Mouse (Mus musculus) forebrain, postnatal 0 days (tissue): Measurements from ENCODE around the gene Eif2b4. TPM values are rescaled to one million over a fixed set of nuclear protein-coding genes. Genes with fewer than 3 reads are reported as not detected.

Source experiments
- ATAC-seq: fragments of 200-750 bp; cut with Nextera tagmentation; 2 replicates; pipeline ENCODE4 v1.8.0; 2017; ENCODE audit warnings: mild to moderate bottlenecking, moderate library complexity
- DNase-seq: peaks from one replicate; pipeline ENCODE4 v3.0.0-alpha.2; 2015
- H3K27ac ChIP-seq: fragments of 300-500 bp; sonication (generic); 2 replicates; pipeline ENCODE4 v1.5.1; 2014; ENCODE audit warnings: low read depth, mild to moderate bottlenecking, antibody characterized with exemption, low read length, moderate library complexity, mixed read lengths
- H3K27me3 ChIP-seq: fragments of 300-500 bp; sonication (generic); 2 replicates; pipeline ENCODE4 v1.6.1; 2014; ENCODE audit warnings: mild to moderate bottlenecking, low read length, mixed read lengths; ENCODE audit not compliant: insufficient read depth
- H3K36me3 ChIP-seq: fragments of 300-500 bp; sonication (generic); 2 replicates; pipeline ENCODE4 v1.6.1; 2014; ENCODE audit warnings: mild to moderate bottlenecking, moderate library complexity; ENCODE audit not compliant: insufficient read depth
- H3K4me1 ChIP-seq: fragments of 300-500 bp; sonication (generic); 2 replicates; pipeline ENCODE4 v1.6.1; 2014; ENCODE audit warnings: antibody characterized with exemption; ENCODE audit not compliant: insufficient read depth
- H3K4me2 ChIP-seq: fragments of 300-500 bp; sonication (generic); 2 replicates; pipeline ENCODE4 v1.6.1; 2014; ENCODE audit warnings: low read depth, mild to moderate bottlenecking, moderate library complexity
- H3K4me3 ChIP-seq: fragments of 300-500 bp; sonication (generic); 2 replicates; pipeline ENCODE4 v1.5.1; 2014; ENCODE audit warnings: low read depth, low read length, mixed read lengths
- H3K9ac ChIP-seq: fragments of 300-500 bp; sonication (generic); 2 replicates; pipeline ENCODE4 v1.6.1; 2014; ENCODE audit warnings: mild to moderate bottlenecking
- H3K9me3 ChIP-seq: fragments of 300-500 bp; sonication (generic); 2 replicates; pipeline ENCODE4 v1.6.1; 2016; ENCODE audit warnings: low read length
- CTCF ChIP-seq: sonication (generic); IDR thresholded peaks from 2 replicates; pipeline ENCODE4 v1.5.1; 2016; ENCODE audit warnings: antibody characterized with exemption, control low read depth, low read depth
- WGBS: fragments of 180-500 bp; shearing (Covaris S2); extraction: QIAGEN DNeasy Blood & Tissue Kit; methylation state at CpG from one replicate; pipeline ENCODE4 v1.1.7; 2014; 5-methylcytosine and 5-hydroxymethylcytosine counted together
- polyA plus RNA-seq: library from polyadenylated mRNA; unstranded; fragments of >200 nt; fragmentation: Nextera tagmentation; extraction: Ambion mirVana; gene quantifications from 2 replicates; pipeline ENCODE4 v1.2.1, GENCODE M21; 2015
- total RNA-seq: library from RNA; depleted of rRNA; stranded (reverse); fragments of >200 nt; gene quantifications from 2 replicates; pipeline ENCODE4 v1.2.3, GENCODE M21; 2014

The Eif2b4 gene
- total and polyA plus RNA-seq, 2 experiments from 2014 or later = 70.8 to 76.6 TPM

DNA sequence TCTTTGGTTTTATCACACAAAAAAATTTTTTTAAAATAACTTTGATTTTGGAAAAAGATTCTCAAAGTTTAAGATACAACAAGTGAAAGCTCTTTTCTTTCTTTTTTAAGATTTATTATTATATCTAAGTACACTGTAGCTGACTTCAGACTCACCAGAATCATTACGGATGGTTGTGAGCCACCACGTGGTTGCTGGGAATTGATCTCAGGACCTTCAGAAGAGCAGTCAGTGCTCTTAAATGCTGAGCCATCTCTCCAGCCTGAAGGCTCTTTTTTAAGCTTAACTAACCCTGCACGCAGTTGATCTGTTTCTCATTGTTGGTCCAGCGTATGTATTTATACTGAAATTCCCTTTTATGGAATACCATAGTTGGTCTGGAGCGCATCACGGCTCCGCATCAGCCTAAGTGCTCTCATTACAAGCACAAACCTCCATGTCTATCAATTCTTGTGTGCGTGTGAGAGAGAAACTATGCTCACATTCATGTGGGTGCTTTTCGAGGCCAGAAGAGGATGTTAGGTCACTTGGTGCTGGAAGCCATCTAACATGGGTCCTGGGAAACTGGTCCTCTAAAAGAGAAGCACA, 12.0 kb downstream of the Eif2b4 start:
- no peak for DNase-seq
- no peak overlapping the region for H3K4me2 ChIP-seq

DNA sequence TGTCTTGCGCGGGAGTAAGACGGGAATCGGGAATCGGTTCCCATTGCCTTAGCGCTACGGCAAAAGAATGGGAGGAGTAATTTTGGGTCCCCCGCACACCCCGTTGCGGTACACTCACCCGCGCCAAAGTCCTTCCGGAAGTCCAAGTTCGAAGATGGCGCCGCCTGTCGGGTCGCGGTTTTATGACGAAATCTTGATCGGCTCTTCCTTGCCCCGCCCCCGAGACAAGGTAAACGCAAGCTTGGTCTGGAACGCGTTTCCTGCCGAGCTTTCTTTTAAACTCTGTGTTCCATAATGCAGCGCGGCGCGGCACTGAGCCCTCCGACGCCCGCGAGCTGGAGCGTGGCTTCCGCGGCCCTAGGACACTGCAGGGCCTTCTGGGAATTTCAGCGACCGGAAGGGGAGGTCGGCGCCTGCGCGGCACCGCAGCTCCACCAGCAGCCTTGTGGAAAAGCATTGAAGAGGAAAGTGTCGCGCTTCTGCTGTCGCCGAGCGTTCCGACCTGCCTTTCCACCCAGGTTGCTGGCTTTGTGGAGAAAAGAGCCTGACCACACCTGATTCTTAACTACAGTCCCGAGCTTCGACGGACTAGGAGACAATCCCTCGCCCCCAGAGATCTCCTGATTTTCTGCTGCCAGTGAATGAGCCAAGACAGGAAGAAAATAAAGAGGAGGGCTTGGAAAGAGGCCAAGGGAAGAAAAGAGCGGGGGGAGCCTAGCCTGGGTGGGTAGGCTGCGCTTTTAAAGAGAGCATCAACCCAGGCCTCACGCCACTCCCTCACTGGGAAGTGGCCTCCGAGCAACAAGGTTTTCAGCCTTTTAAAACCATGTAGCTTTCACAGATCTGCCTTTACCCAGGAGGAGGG, 13.2 kb downstream of the Eif2b4 start, which contains the start of the genes Gm29609 and Gtf3c2:
TSS of gene Gm29609 (minus strand) at position 146 of the 865 bp plus-strand sequence.
TSS of gene Gtf3c2 (minus strand) at position 379 of the 865 bp plus-strand sequence.
- Histone ChIP-seq H3K4me2 (peak within 1 kb of the TSS; percentile 91), H3K9ac (peak within 1 kb of the TSS; percentile 80), H3K4me3 (peak within 1 kb of the TSS; percentile 93), H3K36me3 (no peaks in the 10 kb centered on the region), H3K27me3 (no peaks in the 10 kb centered on the region), H3K27ac (peak within 1 kb of the TSS; percentile 99), H3K4me1 (peaks cover 9% of the 10 kb centered on the region; the same call in 1 of the 2 replicates), H3K9me3 (no peaks in the 10 kb centered on the region)
- under 1% methylated on average over 59 of the region's 59 CpGs for WGBS
- peak; percentile 99 for ATAC-seq
- TF ChIP-seq CTCF = peak; percentile 9; the same call in 1 of the 2 replicates
- DNase-seq = peak; percentile 99

More for the DNA sequence above, 12.0 kb downstream of the Eif2b4 start:
- H3K9me3 ChIP-seq = no peaks in the 10 kb centered on the region
- H3K36me3 ChIP-seq = no peaks in the 10 kb centered on the region
- 94% methylated on average over 9 of the region's 9 CpGs for WGBS
- H3K4me1 ChIP-seq = peaks cover 9% of the 10 kb centered on the region; the same call in 1 of the 2 replicates
- no peak for TF ChIP-seq CTCF
- no peaks in the 10 kb centered on the region for H3K27me3 ChIP-seq
- H3K9ac ChIP-seq = no peak overlapping the region
- no peak for ATAC-seq
- H3K4me3 ChIP-seq = no peak overlapping the region
- H3K27ac ChIP-seq = no peak overlapping the region

DNA sequence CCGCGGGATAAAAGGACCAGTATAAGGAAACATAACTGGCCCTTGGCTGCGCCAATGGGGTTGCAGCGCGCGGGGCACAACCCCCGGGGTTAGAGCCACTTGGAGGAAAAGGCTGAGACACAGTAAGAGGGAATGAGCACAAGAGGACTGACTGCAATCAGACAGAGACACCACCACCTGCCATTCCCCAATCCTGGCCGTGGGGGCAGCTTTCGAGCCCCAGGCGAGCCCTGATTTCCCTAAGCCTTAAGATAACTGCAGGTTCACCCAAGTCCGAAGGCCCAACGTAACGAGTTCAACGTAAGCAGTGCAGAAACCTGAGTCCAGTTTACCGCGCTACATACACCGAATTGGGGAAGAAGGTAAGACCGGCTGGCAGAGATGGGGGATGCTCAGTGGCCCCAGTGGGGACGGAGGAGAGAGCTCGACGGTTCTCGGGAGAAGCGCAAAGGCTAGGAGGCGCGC, 13.9 kb downstream of the Eif2b4 start:
- Histone ChIP-seq H3K4me3 (peak overlapping the region; percentile 93), H3K27me3 (no peaks in the 10 kb centered on the region), H3K4me1 (peaks cover 9% of the 10 kb centered on the region; the same call in 1 of the 2 replicates), H3K9me3 (no peaks in the 10 kb centered on the region), H3K9ac (peak overlapping the region; percentile 80), H3K36me3 (peaks cover 2% of the 10 kb centered on the region; the same call in 1 of the 2 replicates), H3K4me2 (peak overlapping the region; percentile 91), H3K27ac (peak overlapping the region; percentile 99)
- TF ChIP-seq CTCF = no peak
- DNase-seq (no peak), ATAC-seq (peak; percentile 45; the same call in 1 of the 2 replicates)
- under 1% methylated on average over 25 of the region's 25 CpGs for WGBS

DNA sequence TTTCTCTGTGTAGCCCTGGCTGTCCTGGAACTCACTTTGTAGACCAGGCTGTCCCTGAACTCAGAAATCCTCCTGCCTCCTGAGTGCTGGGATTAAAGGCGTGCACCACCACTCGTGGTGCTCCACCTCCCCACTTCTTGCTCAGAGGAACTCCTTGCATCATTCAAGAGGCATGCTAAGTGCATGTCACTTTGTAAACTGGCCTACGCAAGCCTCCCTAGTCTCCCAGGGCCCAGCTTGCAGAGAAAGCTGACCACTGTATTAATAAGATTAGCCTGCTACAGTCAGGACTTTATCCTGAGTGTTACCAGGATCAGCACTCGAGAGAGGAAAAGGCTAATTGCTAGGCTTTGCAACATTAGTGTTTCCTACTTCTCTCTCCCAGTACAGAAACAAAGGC, 24.6 kb downstream of the Eif2b4 start:
- no peak overlapping the region for H3K9ac ChIP-seq
- DNase-seq (no peak), ATAC-seq (no peak)
- 90% methylated on average over 4 of the region's 4 CpGs for WGBS
- peaks cover 91% of the 10 kb centered on the region for H3K36me3 ChIP-seq
- H3K4me1 ChIP-seq = no peaks in the 10 kb centered on the region
- TF ChIP-seq CTCF = no peak
- no peaks in the 10 kb centered on the region for H3K27me3 ChIP-seq
- no peak overlapping the region for H3K4me3 ChIP-seq
- H3K9me3 ChIP-seq = no peaks in the 10 kb centered on the region
- no peak overlapping the region for H3K4me2 ChIP-seq
- no peak overlapping the region for H3K27ac ChIP-seq

DNA sequence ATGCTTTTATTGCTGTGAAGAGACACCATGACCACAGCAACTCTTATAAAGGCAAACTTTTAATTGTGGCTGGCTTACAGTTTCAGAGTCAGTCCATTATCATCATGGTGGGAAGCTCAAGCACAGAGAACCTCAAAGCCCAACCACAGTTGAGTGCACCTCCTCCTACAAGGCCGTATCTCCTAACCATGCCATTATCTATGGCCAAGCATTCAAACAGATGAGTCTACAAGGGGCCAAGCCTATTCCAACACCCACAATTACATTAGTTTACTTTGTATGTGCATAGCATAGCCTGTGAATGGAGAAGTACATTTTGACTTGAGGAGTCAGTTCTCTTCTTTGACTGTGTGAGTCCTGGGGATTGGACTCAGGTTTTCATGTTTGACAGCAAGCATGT, 28.4 kb downstream of the Eif2b4 start:
- Histone ChIP-seq H3K36me3 (peaks cover 82% of the 10 kb centered on the region), H3K27ac (no peak overlapping the region), H3K4me3 (no peak overlapping the region), H3K27me3 (no peaks in the 10 kb centered on the region), H3K9ac (no peak overlapping the region), H3K4me1 (no peaks in the 10 kb centered on the region), H3K4me2 (no peak overlapping the region), H3K9me3 (no peaks in the 10 kb centered on the region)
- 93% methylated on average over 1 of the region's 1 CpGs for WGBS
- ATAC-seq = no peak
- no peak for DNase-seq
- no peak for TF ChIP-seq CTCF

DNA sequence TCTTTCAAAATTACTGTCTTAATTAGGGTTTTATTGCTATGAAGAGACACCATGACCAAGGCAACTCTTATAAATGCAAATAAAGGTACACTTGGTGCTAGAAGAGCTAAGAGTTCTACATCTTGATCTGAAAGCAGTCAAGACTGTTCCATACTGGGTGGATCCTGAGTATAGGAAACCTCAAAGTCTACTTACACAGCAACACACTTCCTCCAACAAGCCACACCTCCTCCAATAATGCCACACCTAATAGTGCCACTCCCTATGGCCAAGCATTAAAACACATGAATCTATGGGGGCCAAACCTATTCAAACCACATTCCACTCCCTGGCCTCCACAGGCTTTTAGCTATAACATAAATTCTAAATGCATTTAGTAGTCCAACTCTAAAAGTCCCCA, 30.8 kb downstream of the Eif2b4 start:
- Histone ChIP-seq H3K36me3 (peaks cover 78% of the 10 kb centered on the region), H3K4me1 (no peaks in the 10 kb centered on the region)

DNA sequence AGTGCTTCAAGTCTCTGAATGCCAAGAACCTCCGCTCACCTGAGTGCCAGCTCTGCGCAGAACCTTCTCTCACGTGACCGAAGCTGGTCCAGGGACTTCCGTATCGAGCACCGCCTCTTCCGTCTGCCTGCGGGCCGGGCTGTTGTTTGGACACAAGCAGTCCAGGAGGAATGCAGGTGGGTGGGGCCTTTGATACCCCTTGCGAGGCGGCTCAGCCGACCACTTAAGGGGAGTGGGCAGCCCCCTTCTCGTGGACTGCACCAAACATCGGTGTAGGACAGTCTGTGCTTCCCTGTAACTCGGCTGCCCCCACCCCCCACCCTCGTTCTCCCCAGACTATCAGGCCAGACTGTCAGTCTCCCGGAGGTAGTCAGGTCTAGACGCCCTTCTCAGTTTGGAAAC, 39.1 kb downstream of the Eif2b4 start, which contains the start of gene Mpv17:
TSS of gene Mpv17 (minus strand) at position 100 of the 402 bp plus-strand sequence.
- Histone ChIP-seq H3K27ac (peak within 1 kb of the TSS; percentile 69; the same call in 1 of the 2 replicates), H3K4me2 (peak within 1 kb of the TSS; percentile 75), H3K27me3 (no peaks in the 10 kb centered on the region), H3K9me3 (no peaks in the 10 kb centered on the region), H3K4me3 (peak within 1 kb of the TSS; percentile 63), H3K9ac (peak within 1 kb of the TSS; percentile 73), H3K4me1 (peaks cover 7% of the 10 kb centered on the region; the same call in 1 of the 2 replicates), H3K36me3 (peaks cover 20% of the 10 kb centered on the region)
- ATAC-seq (peak; percentile 95), DNase-seq (peak; percentile 89)
- no peak for TF ChIP-seq CTCF
- under 1% methylated on average over 19 of the region's 19 CpGs for WGBS

More for the DNA sequence above, 30.8 kb downstream of the Eif2b4 start:
- H3K4me3 ChIP-seq = no peak overlapping the region
- no peak overlapping the region for H3K4me2 ChIP-seq
- H3K9me3 ChIP-seq = no peaks in the 10 kb centered on the region
- no peaks in the 10 kb centered on the region for H3K27me3 ChIP-seq
- H3K27ac ChIP-seq = no peak overlapping the region
- DNase-seq (no peak), ATAC-seq (no peak)
- H3K9ac ChIP-seq = no peak overlapping the region
- TF ChIP-seq CTCF = no peak
